Mouse (Mus musculus): ENCODE data around the gene Dph7. TPM values are rescaled to one million over a fixed set of nuclear protein-coding genes. Genes with fewer than 3 reads are reported as not detected.
"Not testable (repeated sequence)": the region's sequence is repeated elsewhere in the genome, so short reads cannot be mapped to it uniquely, and the experiment has no call there.

Gene Dph7
- polyA plus RNA-seq, 1 experiment from 2014 or later, result 7.2 TPM

- H3K27me3 ChIP-seq (ENCODE audit: control insufficient read depth, insufficient read depth, low read depth, low read length), result no peaks in the 10 kb centered on the region
- WGBS (ENCODE audit: insufficient replicate concordance), result 40% methylated on average over 7 of the region's 7 CpGs
Measured at GRCm38 (mm10) chr2:24926965-24927358, 35.2 kb upstream of the Dph7 start.

GRCm38 (mm10) chr2:24927810-24928479 lies 34.3 kb upstream of the Dph7 start:
- Histone ChIP-seq H3K9ac (ENCODE audit: low read depth, low read length) (no peak overlapping the region), H3K36me3 (ENCODE audit: control insufficient read depth, insufficient read depth) (no peaks in the 10 kb centered on the region), H3K27me3 (ENCODE audit: control insufficient read depth, insufficient read depth, low read depth, low read length) (no peaks in the 10 kb centered on the region), H3K4me1 (ENCODE audit: control insufficient read depth, low read depth, low read length) (no peaks in the 10 kb centered on the region), H3K9me3 (replicated peaks; ENCODE audit: control insufficient read depth, low read length) (no peaks in the 10 kb centered on the region), H3K27ac (ENCODE audit: low read length) (no peak overlapping the region), H3K4me3 (ENCODE audit: low read depth, low read length) (no peak overlapping the region), H3K4me2 (ENCODE audit: low read depth, low read length) (no peak overlapping the region)
- ATAC-seq (ENCODE audit: low read depth), result no peak
- WGBS (ENCODE audit: insufficient replicate concordance), result 52% methylated on average over 4 of the region's 4 CpGs

More at GRCm38 (mm10) chr2:24926965-24927358, 35.2 kb upstream of the Dph7 start:
- H3K36me3 ChIP-seq (ENCODE audit: control insufficient read depth, insufficient read depth), result no peaks in the 10 kb centered on the region
- H3K4me1 ChIP-seq (ENCODE audit: control insufficient read depth, low read depth, low read length), result no peaks in the 10 kb centered on the region
- no peaks in the 10 kb centered on the region for H3K9me3 ChIP-seq (replicated peaks; ENCODE audit: control insufficient read depth, low read length)
- H3K9ac ChIP-seq (ENCODE audit: low read depth, low read length), result no peak overlapping the region
- ATAC-seq (ENCODE audit: low read depth), result no peak
- H3K4me2 ChIP-seq (ENCODE audit: low read depth, low read length), result no peak overlapping the region
- no peak overlapping the region for H3K4me3 ChIP-seq (ENCODE audit: low read depth, low read length)
- no peak overlapping the region for H3K27ac ChIP-seq (ENCODE audit: low read length)

DNA sequence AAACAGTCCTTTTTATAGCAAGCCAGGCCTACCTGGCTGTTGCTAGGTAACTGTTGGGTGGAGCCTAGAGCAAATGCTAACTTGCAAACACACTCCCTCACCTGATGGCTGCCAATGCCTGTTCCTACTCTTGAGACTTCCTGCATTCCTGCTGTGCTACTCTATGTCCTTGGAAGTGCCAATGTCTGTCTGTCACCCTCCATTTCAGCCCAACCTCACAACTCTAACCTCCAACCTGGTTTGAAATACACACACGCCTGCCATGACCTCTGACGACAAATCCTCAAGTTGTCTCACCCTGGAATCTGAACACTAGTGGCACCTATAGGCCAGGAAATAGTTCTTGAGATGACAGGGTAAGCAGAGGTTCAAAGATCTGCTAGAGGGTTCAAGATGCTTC lies 33.1 kb upstream of the Dph7 start:
- Histone ChIP-seq H3K4me2 (ENCODE audit: low read depth, low read length) (no peak overlapping the region), H3K27ac (ENCODE audit: low read length) (no peak overlapping the region)

DNA sequence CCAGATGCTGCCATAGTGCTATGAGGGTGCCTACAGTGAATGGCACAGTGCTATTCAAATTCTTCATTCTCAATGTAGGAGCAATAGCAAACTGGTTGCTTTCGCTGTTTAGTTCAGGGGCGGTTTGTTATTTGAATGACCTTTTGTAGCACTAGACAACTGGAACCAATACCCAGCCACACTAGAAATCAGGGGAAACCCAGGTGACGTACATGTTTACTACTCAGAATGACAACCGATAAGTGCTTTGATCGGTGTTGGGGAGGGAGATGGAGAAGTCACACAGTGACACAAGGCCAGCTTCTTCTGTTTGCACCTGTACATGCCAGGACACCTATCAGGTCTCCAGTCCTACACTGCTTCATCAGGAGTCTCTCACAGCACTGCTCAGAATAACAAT lies 32.6 kb upstream of the Dph7 start:
- no peak overlapping the region for H3K4me3 ChIP-seq (ENCODE audit: low read depth, low read length)
- no peaks in the 10 kb centered on the region for H3K27me3 ChIP-seq (ENCODE audit: control insufficient read depth, insufficient read depth, low read depth, low read length)
- 84% methylated on average over 5 of the region's 5 CpGs for WGBS (ENCODE audit: insufficient replicate concordance)
- no peaks in the 10 kb centered on the region for H3K9me3 ChIP-seq (replicated peaks; ENCODE audit: control insufficient read depth, low read length)
- no peaks in the 10 kb centered on the region for H3K36me3 ChIP-seq (ENCODE audit: control insufficient read depth, insufficient read depth)
- no peak for ATAC-seq (ENCODE audit: low read depth)
- H3K4me1 ChIP-seq (ENCODE audit: control insufficient read depth, low read depth, low read length), result peaks cover 6% of the 10 kb centered on the region
- H3K4me2 ChIP-seq (ENCODE audit: low read depth, low read length), result no peak overlapping the region
- no peak overlapping the region for H3K9ac ChIP-seq (ENCODE audit: low read depth, low read length)
- no peak overlapping the region for H3K27ac ChIP-seq (ENCODE audit: low read length)

More for the DNA sequence above, 33.1 kb upstream of the Dph7 start:
- H3K4me3 ChIP-seq (ENCODE audit: low read depth, low read length), result no peak overlapping the region
- no peak for ATAC-seq (ENCODE audit: low read depth)
- no peaks in the 10 kb centered on the region for H3K27me3 ChIP-seq (ENCODE audit: control insufficient read depth, insufficient read depth, low read depth, low read length)
- no peaks in the 10 kb centered on the region for H3K36me3 ChIP-seq (ENCODE audit: control insufficient read depth, insufficient read depth)
- H3K9ac ChIP-seq (ENCODE audit: low read depth, low read length), result no peak overlapping the region
- H3K9me3 ChIP-seq (replicated peaks; ENCODE audit: control insufficient read depth, low read length), result no peaks in the 10 kb centered on the region
- peaks cover 2% of the 10 kb centered on the region for H3K4me1 ChIP-seq (ENCODE audit: control insufficient read depth, low read depth, low read length)
- 52% methylated on average over 2 of the region's 2 CpGs for WGBS (ENCODE audit: insufficient replicate concordance)

DNA sequence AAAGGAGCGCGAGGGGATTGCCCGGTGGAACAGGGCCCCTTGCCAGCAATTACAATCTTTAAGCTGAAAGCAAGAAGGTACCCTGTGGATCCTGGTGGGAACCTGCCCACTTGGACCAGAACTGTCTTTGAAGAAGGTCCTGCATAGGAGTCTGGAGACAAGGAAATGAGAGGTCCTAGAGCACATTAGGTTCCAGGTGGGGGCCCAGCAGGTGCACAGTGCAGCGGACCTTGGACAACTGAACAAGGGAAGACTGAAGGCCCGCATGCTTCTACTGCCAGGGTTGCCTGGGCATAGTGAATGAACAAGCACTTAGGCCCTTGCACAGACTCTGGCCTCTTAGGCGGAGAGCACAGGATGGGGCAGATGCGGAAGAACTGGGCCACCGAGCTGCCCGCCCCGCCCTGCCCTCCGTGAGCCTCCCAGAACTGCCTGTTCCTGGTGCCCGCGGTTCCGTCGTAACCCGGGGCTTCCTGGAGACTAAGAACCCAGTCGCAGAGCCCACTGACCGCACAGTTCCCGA lies 27.7 kb upstream of the Dph7 start:
- Histone ChIP-seq H3K27me3 (ENCODE audit: control insufficient read depth, insufficient read depth, low read depth, low read length) (peaks cover 2% of the 10 kb centered on the region), H3K36me3 (ENCODE audit: control insufficient read depth, insufficient read depth) (no peaks in the 10 kb centered on the region), H3K9me3 (replicated peaks; ENCODE audit: control insufficient read depth, low read length) (no peaks in the 10 kb centered on the region), H3K4me2 (ENCODE audit: low read depth, low read length) (peak overlapping the region; percentile 98), H3K4me3 (ENCODE audit: low read depth, low read length) (peak overlapping the region; percentile 82), H3K27ac (ENCODE audit: low read length) (peak overlapping the region; percentile 89), H3K9ac (ENCODE audit: low read depth, low read length) (peak overlapping the region; percentile 86), H3K4me1 (ENCODE audit: control insufficient read depth, low read depth, low read length) (peaks cover 17% of the 10 kb centered on the region)
- ATAC-seq (ENCODE audit: low read depth), result peak; percentile 63
- 4% methylated on average over 19 of the region's 19 CpGs for WGBS (ENCODE audit: insufficient replicate concordance)

DNA sequence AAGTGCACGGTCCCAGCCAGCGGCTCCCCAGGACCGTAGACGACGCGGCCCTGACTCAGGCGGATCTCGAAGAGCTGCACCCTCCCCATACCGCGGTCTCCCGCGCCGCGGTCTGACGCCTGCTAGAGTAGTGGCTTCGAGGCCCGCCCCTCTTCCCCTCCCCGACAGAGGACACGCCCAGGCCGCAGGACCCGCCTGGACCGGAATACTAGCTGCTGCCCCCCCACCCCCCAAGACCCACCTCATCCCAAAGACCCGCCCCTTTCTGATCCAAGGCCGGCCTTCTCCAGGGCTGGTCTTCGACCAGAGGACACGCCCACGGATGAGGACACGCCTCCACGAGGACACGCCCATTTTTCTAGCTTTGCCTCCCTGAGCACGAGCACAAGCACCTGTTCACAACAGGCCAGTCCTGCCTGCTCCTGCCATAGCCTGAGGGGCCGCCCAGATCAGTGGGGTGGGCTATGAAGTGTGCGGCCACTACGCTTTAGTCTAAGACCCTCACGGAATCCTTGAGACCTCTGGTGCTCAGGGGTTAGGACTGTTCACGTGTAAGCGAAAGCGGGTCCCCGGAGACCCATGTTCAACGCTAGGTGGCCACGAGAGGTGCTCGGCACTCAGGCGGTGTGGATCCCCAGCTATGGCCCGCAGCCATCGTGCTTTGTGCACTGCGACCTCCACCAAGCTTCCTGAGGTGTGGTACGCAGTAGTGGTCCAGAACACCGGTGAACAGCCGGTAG lies 27.0 kb upstream of the Dph7 start, which contains the start of gene Arrdc1:
TSS of gene Arrdc1 (minus strand) at position 196 of the 740 bp plus-strand sequence.
- ATAC-seq (ENCODE audit: low read depth), result peak; percentile 91
- Histone ChIP-seq H3K4me2 (ENCODE audit: low read depth, low read length) (peak within 1 kb of the TSS; percentile 98), H3K9ac (ENCODE audit: low read depth, low read length) (peak within 1 kb of the TSS; percentile 86), H3K4me3 (ENCODE audit: low read depth, low read length) (peak within 1 kb of the TSS; percentile 82), H3K9me3 (replicated peaks; ENCODE audit: control insufficient read depth, low read length) (no peaks in the 10 kb centered on the region), H3K4me1 (ENCODE audit: control insufficient read depth, low read depth, low read length) (peaks cover 17% of the 10 kb centered on the region), H3K27me3 (ENCODE audit: control insufficient read depth, insufficient read depth, low read depth, low read length) (peaks cover 2% of the 10 kb centered on the region), H3K27ac (ENCODE audit: low read length) (peak within 1 kb of the TSS; percentile 89), H3K36me3 (ENCODE audit: control insufficient read depth, insufficient read depth) (no peaks in the 10 kb centered on the region)
- under 1% methylated on average over 48 of the region's 49 CpGs for WGBS (ENCODE audit: insufficient replicate concordance)

GRCm38 (mm10) chr2:24942092-24942491 lies 20.1 kb upstream of the Dph7 start:
- no peak overlapping the region for H3K27ac ChIP-seq (ENCODE audit: low read length)
- H3K4me2 ChIP-seq (ENCODE audit: low read depth, low read length), result no peak overlapping the region
- no peaks in the 10 kb centered on the region for H3K36me3 ChIP-seq (ENCODE audit: control insufficient read depth, insufficient read depth)
- ATAC-seq (ENCODE audit: low read depth), result no peak
- peaks cover 2% of the 10 kb centered on the region for H3K27me3 ChIP-seq (ENCODE audit: control insufficient read depth, insufficient read depth, low read depth, low read length)
- no peak overlapping the region for H3K9ac ChIP-seq (ENCODE audit: low read depth, low read length)
- 34% methylated on average over 4 of the region's 4 CpGs for WGBS (ENCODE audit: insufficient replicate concordance)
- no peaks in the 10 kb centered on the region for H3K9me3 ChIP-seq (replicated peaks; ENCODE audit: control insufficient read depth, low read length)
- H3K4me3 ChIP-seq (ENCODE audit: low read depth, low read length), result no peak overlapping the region
- no peaks in the 10 kb centered on the region for H3K4me1 ChIP-seq (ENCODE audit: control insufficient read depth, low read depth, low read length)

GRCm38 (mm10) chr2:24944304-24944703 lies 17.9 kb upstream of the Dph7 start:
- H3K27me3 ChIP-seq (ENCODE audit: control insufficient read depth, insufficient read depth, low read depth, low read length); H3K36me3 ChIP-seq (ENCODE audit: control insufficient read depth, insufficient read depth); H3K4me3 ChIP-seq (ENCODE audit: low read depth, low read length): not testable (repeated sequence)

More at GRCm38 (mm10) chr2:24944304-24944703, 17.9 kb upstream of the Dph7 start:
- 23% methylated on average over 2 of the region's 2 CpGs for WGBS (ENCODE audit: insufficient replicate concordance)
- not testable (repeated sequence) for H3K27ac ChIP-seq (ENCODE audit: low read length); H3K9ac ChIP-seq (ENCODE audit: low read depth, low read length); H3K4me2 ChIP-seq (ENCODE audit: low read depth, low read length); ATAC-seq (ENCODE audit: low read depth); H3K9me3 ChIP-seq (replicated peaks; ENCODE audit: control insufficient read depth, low read length); H3K4me1 ChIP-seq (ENCODE audit: control insufficient read depth, low read depth, low read length)
